Mouse (Mus musculus) heart, adult 2 months (tissue): Measurements from ENCODE around the gene March8.

Experiments used
- CTCF ChIP-seq: fragments of 200-600 bp; IDR thresholded peaks from 2 replicates; pipeline ENCODE4 v1.8.1; 2022; ENCODE audit warnings: antibody characterized with exemption, mild to moderate bottlenecking, moderate library complexity
- EP300 ChIP-seq: fragments of 200-500 bp; IDR thresholded peaks from 2 replicates; pipeline ENCODE4 v1.6.1; 2011; ENCODE audit warnings: low read depth, low read length, control low read depth; ENCODE audit not compliant: insufficient read depth

GRCm38 (mm10) chr6:116340521-116340920 lies 2.7 kb downstream of the March8 start:
- TF ChIP-seq CTCF: no peak
- TF ChIP-seq EP300: no peak
